Mouse (Mus musculus) myocyte (in vitro differentiated cells): ENCODE results near the gene Shc3.

Experiments
- MAX ChIP-seq: IDR thresholded peaks from one replicate; pipeline ENCODE4 v1.6.1; 2011; ENCODE audit warnings: low read depth, mild to moderate bottlenecking, control low read depth
- MYOD1 ChIP-seq, 3 experiments: IDR thresholded peaks; one replicate each; pipeline ENCODE4 v1.6.1; 2011; ENCODE audit warnings: control low read depth in 2 of 3, low read depth in 2 of 3, mild to moderate bottlenecking in 2 of 3, moderate library complexity in 1 of 3; ENCODE audit not compliant: insufficient read length in 2 of 3, control insufficient read depth in 1 of 3
- MYOG ChIP-seq, 3 experiments: IDR thresholded peaks; one replicate each; pipeline ENCODE4 v1.6.1; 2011; ENCODE audit warnings: control low read depth in 2 of 3, low read depth in 2 of 3, mild to moderate bottlenecking in 2 of 3; ENCODE audit not compliant: insufficient read length in 2 of 3, control insufficient read depth in 1 of 3, insufficient read depth in 1 of 3
- POLR2A ChIP-seq: IDR thresholded peaks from one replicate; pipeline ENCODE4 v1.6.1; 2011; ENCODE audit warnings: low read depth, mild to moderate bottlenecking, control low read depth, moderate library complexity; ENCODE audit not compliant: insufficient read length
- SRF ChIP-seq: IDR thresholded peaks from one replicate; pipeline ENCODE4 v1.6.1; 2011; ENCODE audit warnings: low read depth; ENCODE audit not compliant: control insufficient read depth, insufficient read length
- TCF3 ChIP-seq: IDR thresholded peaks from one replicate; pipeline ENCODE4 v1.6.1; 2011; ENCODE audit warnings: low read depth, control low read depth; ENCODE audit not compliant: insufficient read length
- USF1 ChIP-seq: IDR thresholded peaks from one replicate; pipeline ENCODE4 v1.6.1; 2011; ENCODE audit warnings: low read depth, mild to moderate bottlenecking, control low read depth, moderate library complexity

DNA sequence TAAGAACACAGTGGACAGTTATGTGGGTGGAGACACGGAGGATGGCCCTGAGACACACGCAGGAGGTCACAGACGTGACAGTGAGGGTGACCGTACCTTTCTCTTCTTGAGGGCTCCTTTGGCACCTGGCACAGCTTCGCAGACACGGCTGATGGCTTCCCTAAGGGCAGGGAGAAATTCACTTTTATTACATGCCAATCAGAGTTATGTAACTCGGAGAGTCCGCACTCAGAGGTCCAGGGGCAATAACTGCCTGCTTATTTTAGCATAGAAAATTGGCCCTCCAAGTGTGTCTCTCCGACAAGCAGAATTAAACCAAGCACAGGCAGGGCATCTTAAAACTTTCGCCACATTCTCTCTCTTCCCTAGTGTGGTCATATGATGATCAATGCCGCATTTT is 86.4 kb downstream of the Shc3 start:
- no peak for TF ChIP-seq POLR2A
- no peak for TF ChIP-seq MYOD1 (IDR thresholded peaks at IDR 0.05; ENCODE audit: control insufficient read depth in 1 of 3, insufficient read length in 2 of 3, low read depth in 2 of 3)
- no peak for TF ChIP-seq TCF3
- TF ChIP-seq MAX: no peak
- no peak for TF ChIP-seq USF1
- no peak for TF ChIP-seq SRF
- TF ChIP-seq MYOG (IDR thresholded peaks at IDR 0.05; ENCODE audit: control insufficient read depth in 1 of 3, insufficient read depth in 1 of 3, insufficient read length in 2 of 3, low read depth in 2 of 3): no peak
